Mouse (Mus musculus) cerebellum, postnatal 4 days (tissue): ENCODE measurements at regions not wholly inside any gene's neighbourhood (a gene's known extent, or its start where the extent isn't known, plus 50 kb on each side); places are given as distances from the start of the nearest gene placed in this dataset.

Experiments
- DNase-seq, 2 experiments: peaks; one replicate each; pipeline ENCODE4 v3.0.0; 2022; ENCODE audit warnings: low spot score in 2 of 2, mixed read lengths in 1 of 2

- no peak for DNase-seq
Measured at GRCm38 (mm10) chr16:29706996-29707395, 127.9 kb downstream of the Opa1 start.

- no peak for DNase-seq
Measured at GRCm38 (mm10) chr16:29707656-29708055, 128.5 kb downstream of the Opa1 start.

- DNase-seq = no peak
Measured at GRCm38 (mm10) chr16:29709072-29709471, 129.9 kb downstream of the Opa1 start.

GRCm38 (mm10) chr16:29711386-29711785 lies 132.3 kb downstream of the Opa1 start:
- no peak for DNase-seq

- peak in 1 of 2 experiments; percentile 73 for DNase-seq
Measured at GRCm38 (mm10) chr16:29711912-29712681, 133.0 kb downstream of the Opa1 start.

- DNase-seq = peak in 1 of 2 experiments; percentile 83
Measured at GRCm38 (mm10) chr16:29714612-29715127, 135.5 kb downstream of the Opa1 start.

- DNase-seq = no peak
Measured at GRCm38 (mm10) chr16:29718965-29719364, 139.8 kb downstream of the Opa1 start.

GRCm38 (mm10) chr16:29719571-29720451 lies 140.7 kb downstream of the Opa1 start:
- peak in 1 of 2 experiments; percentile 28 for DNase-seq

- DNase-seq = no peak
Measured at GRCm38 (mm10) chr16:29725153-29725552, 146.0 kb downstream of the Opa1 start.

GRCm38 (mm10) chr16:29725563-29725962 lies 146.4 kb downstream of the Opa1 start:
- peak in 1 of 2 experiments; percentile 68 for DNase-seq

- no peak for DNase-seq
Measured at GRCm38 (mm10) chr16:29727397-29727796, 148.3 kb downstream of the Opa1 start.

- DNase-seq = peak; percentile 79 to 90
Measured at GRCm38 (mm10) chr16:29728769-29729481, 149.8 kb downstream of the Opa1 start.

GRCm38 (mm10) chr16:29730010-29730409 lies 150.9 kb downstream of the Opa1 start:
- no peak for DNase-seq

GRCm38 (mm10) chr16:29732889-29733288 lies 153.8 kb downstream of the Opa1 start:
- DNase-seq = no peak

- DNase-seq = no peak
Measured at GRCm38 (mm10) chr16:29733847-29734246, 154.7 kb downstream of the Opa1 start.

GRCm38 (mm10) chr16:29734324-29734723 lies 155.2 kb downstream of the Opa1 start:
- peak in 1 of 2 experiments; percentile 58 for DNase-seq

GRCm38 (mm10) chr16:29734738-29735250 lies 155.7 kb downstream of the Opa1 start:
- peak in 1 of 2 experiments; percentile 34 for DNase-seq

- DNase-seq = no peak
Measured at GRCm38 (mm10) chr16:29735371-29736008, 156.4 kb downstream of the Opa1 start.

GRCm38 (mm10) chr16:29736211-29736610 lies 157.1 kb downstream of the Opa1 start:
- no peak for DNase-seq

- DNase-seq = no peak
Measured at GRCm38 (mm10) chr16:29738075-29738474, 158.9 kb downstream of the Opa1 start.
